Mouse (Mus musculus): ENCODE data around the gene Ppdpf.

Ppdpf gene

DNA sequence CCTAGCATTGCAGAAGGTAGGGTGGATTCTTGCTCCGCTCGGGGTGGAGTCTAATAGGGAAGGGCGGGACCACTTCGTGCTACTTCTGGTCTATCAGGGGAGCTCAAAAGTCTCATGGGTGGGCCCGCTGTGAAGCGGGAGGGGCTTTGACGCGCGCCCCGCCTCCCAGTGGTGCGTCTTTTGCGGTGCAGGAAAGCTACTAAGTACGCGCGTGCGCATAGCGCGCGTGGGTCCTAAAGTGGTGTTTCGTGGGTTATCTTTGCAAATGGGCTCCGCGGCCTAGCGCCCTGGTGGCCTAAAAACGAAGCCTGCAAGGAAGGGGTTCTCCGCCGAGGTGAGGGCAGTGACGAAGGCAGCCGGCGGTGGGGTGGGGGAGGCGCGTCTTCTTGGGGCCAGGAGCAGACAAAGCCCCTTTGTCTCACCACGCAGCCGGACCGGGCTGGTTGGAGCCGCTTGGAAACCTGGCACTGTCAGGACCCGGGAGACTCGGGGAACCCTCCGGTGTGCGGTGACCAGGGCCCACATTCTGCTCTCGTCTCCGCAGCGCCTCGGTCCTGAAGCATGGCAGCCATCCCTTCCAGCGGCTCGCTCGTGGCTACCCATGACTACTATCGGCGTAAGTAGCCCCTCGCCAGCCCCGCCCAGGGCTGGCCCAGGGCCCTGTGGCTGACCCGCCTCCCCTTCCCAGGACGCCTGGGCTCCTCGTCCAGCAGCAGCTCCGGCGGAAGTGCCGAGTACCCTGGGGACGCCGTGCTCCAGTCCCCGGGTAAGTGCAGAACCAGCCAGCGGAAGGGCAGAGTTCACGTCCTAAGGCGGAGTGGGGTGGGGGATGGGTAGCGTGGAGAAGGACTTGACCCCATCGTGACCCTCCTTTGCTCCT lies at the start of gene Ppdpf:
Ppdpf (plus strand) TSS at position 127 of the 880 bp plus-strand sequence.
- peak; percentile 76 for DNase-seq (ENCODE audit: low spot score)

DNA sequence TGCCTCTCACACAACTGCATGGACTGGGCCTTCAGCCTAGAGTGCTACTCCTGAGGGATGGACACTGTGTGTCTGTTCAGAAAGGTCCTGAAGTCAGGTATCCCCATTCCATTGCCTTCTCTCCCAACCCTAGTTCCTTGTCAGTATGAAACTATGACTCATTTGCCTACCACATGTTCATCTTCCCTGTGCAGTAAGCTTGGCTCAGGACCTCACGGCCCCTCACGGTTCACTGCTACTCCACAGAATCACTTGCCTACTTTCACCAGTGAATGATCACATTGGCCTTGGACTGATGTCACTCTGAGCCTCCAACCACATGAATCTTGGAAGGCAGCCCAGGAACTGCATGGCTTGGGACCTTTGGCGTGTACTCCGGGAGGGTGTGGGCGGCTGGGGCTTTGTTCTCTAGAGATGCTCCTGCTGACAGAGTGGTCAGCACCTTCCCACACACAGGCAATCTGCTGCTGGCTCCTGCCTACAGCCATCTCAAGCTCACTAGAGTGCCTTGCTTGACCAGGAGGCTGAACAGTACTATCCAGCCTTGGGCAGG lies 47.3 kb upstream of the Ppdpf start:
- DNase-seq (ENCODE audit: low spot score), result no peak

GRCm38 (mm10) chr2:181142703-181143135 lies 44.3 kb upstream of the Ppdpf start:
- DNase-seq (ENCODE audit: low spot score), result no peak

DNA sequence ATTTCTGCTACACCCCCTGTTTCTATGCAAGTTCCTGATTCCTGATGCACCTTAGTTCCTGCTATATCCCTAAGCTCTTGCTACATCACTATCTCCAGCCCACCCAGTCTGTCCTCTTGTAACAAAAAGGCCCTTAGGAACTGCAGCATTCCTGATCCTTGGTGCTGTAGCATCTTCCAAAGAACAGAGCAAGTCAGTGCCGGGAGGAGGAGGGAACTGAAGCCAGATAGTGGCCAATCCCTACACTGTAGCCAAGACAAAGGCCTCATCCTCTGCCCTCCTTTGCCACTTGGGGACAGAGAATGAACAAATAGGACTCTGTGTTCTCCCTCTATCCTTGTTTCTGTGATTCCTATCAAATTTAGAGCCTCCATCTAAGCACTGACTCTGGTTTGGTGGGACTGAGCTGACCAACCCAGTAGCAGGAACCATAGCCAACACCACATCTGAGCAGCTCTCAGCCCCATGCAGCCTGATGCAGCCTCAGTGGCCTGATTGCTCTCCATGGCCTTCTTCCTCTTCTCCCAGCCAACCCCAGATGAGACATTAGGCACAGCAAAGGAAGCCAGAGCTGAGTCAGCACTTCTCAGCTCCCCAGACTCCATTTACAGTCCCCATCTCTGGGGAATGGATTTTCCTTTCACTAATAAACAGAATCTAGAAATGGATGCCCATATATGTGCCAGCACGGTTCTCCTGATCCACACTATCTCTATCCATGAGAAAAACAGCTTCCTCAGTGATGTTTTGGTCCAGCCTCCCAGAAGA lies 43.4 kb upstream of the Ppdpf start:
- no peak for DNase-seq (ENCODE audit: low spot score)

DNA sequence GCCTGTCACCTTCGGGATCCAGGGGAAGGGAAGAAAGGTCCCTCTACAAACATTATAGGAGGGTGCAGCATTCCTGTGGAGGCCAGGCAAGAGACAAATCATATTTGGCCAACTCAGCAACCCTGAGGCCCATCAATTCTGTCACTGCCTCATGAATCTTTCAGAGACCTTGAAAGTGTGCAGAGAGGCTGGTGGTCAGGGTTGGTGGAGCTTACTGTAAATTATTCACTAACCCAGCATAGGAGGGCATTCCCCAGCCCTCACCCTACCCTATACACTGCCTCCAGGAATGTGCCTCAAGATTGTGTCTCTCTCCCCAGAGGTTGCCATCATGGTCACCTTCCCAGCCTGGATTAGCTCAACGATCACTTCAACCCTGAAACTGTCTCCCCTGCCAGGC lies 42.4 kb upstream of the Ppdpf start:
- no peak for DNase-seq (ENCODE audit: low spot score)

DNA sequence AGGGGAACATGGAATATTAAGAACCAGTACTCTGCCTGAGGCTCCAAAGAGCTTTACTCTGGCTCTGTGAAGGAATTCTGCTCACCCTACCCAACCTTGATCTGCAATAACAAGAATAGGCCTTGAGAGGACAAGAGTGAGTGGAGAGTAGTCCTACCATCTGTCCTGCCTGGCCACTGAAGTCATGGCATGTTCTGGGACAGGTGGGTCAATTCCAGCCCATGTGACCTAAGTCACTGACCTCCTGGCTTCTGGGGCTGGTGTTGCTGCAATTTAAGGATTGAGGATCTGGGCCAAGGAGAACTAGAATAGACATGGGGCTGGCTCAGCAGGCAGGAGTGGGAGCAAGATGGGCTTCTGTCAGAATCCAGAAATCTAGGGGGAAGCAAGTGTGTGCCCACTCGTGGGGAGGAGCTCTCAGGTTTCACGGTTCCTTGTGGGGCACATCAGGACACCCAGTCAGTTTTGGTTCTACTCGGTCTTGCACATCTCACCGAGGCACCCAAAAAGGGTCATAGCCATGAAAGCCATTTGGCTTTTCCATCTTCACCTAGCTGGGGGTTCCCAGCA lies 40.0 kb upstream of the Ppdpf start:
- DNase-seq (ENCODE audit: low spot score), result no peak

DNA sequence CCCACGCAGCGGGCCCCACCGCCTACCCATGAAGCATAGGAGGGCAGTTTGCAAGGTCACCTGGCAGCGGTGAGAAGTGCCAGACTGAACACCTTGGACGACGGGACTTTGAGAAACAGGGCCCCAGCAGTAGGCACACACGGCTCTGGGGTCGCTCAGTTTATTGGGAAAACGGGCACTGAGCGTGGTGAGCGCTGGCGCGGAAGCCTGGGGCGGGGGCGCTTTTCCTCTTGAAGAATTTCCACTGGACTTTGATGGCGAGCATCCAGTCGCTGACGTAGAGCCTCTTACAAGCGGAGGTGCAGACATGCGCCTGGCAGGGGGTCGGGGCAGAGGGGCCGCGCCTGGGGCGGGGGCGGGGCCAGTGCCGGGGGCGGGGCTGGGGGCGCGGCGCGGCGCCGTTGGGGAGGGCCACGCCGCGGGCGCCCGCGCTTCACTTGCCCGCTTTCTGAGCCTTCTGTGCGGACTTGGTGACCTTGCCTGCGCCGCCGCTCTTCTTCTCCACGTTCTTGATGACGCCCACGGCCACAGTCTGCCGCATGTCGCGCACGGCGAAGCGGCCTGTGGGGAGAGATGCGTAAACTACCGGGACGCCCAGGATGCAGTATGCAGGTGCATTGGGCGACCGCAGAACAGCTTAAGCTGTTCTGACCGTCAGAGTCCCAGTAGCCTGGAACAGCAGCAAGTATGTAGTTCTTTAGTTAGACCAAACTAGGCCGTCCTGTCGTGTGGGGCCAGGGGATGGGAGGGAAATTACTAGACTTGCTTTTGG lies 39.3 kb upstream of the Ppdpf start:
- no peak for DNase-seq (ENCODE audit: low spot score)

GRCm38 (mm10) chr2:181148318-181148955 lies 38.6 kb upstream of the Ppdpf start:
- no peak for DNase-seq (ENCODE audit: low spot score)

DNA sequence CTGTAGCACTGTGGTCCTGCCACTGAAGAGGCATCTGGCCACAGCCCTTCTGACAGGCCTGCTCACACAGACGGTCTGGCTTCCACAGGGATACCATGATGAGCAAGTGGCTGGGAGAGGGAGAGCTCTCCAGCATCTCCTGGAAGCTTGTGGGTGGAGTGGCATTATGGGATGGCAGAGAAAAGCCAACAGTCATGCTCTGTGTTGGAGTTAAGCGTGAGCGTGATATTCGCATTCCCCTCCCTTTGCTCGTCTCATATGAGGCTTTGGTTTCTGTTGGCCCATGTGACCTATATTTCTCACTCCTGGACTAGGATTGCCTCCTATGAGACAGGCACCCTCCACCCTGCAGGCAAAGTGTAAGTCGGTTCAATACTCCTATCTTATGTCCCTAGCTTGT lies 36.8 kb upstream of the Ppdpf start:
- DNase-seq (ENCODE audit: low spot score), result no peak

DNA sequence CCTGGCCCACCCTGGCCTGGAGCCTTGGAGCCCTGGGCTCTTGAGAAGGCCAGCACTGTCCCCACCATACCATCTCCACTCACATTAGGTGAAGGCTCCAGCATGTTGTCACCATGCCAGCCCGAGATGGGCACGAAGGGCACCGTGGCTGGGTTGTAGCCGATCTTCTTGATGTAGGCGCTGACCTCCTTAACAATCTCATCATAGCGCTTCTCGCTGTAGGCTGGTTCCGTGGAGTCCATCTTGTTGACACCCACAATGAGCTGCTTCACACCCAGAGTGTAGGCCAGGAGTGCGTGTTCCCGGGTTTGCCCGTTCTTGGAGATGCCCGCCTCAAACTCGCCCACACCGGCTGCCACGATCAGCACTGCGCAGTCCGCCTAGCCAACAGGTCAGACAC lies 34.3 kb upstream of the Ppdpf start:
- DNase-seq (ENCODE audit: low spot score), result no peak

- DNase-seq (ENCODE audit: low spot score), result no peak
These were observed 33.9 kb upstream of the Ppdpf start for GRCm38 (mm10) chr2:181153131-181153530.

- DNase-seq (ENCODE audit: low spot score), result no peak
These were observed 33.2 kb upstream of the Ppdpf start for GRCm38 (mm10) chr2:181153837-181154236.

DNA sequence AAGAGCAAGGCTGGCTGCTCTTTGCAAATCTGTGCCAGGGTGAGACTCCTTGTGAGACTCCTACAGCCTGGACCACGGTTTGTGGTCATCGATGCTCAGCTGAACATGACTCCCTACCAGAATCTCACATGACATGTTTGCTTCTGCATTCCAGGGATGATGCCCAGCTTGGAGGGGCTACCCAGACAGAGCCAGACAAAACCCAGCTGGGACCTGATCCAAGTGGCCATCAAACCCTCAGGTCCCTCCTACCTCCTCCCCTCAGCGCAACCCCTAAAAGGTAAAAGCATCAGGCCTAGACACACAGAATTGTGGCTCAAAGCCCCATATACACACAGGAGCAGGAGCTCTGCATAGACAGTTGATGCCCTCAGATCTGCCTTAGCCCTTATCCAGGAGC lies 32.7 kb upstream of the Ppdpf start:
- DNase-seq (ENCODE audit: low spot score), result no peak

DNA sequence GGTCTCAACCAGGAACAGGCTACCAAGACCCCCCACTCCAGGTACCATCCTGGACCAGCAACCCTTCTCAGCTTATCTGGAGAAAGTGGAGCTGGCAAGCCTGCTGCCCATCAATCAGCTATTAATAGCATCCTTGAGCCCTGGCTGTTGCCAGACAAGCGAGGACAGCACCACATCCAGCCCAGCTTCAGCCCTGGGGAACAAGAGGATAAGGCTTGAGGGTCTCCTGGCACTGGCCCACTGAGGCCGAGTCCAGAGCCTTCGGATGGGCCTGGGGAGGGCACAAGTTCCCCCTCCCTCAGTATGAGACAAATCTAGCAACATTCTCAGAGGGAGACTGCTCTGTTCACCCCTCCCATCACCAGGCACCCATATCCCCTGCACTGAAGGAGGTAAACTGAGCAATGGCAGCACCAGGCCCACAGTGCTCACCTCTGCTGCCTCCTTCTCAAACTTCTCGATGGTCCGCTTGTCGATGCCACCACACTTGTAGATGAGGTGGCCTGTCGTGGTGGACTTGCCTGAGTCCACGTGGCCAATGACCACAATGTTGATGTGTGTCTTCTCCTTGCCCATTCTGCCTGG lies 32.1 kb upstream of the Ppdpf start:
- DNase-seq (ENCODE audit: low spot score), result no peak

DNA sequence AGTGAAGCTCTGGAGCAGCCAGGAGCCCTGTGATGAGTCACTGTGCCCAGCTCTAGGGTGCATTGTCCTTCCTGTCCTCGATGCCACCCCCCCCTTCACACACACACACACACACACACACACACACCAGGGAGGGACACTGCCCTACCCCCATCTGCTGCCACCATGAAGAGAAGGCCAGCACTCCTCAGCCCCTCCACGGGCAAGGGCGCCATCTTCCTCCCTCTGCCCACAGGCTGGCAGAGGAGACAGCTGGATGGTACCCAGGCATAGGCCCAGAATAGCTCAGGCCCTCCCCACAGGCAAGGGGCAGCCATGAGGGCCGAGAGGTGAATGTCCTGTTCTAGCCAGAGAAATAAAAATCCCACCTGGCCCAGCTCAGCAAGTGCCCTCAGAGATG lies 31.2 kb upstream of the Ppdpf start:
- no peak for DNase-seq (ENCODE audit: low spot score)

- DNase-seq (ENCODE audit: low spot score), result no peak
These were observed 30.6 kb upstream of the Ppdpf start, which contains the start of gene Eef1a2 for GRCm38 (mm10) chr2:181156248-181157121. Eef1a2 (minus strand) TSS chr2:181157014.

- no peak for DNase-seq (ENCODE audit: low spot score)
These were observed 29.9 kb upstream of the Ppdpf start for GRCm38 (mm10) chr2:181157180-181157579.

- no peak for DNase-seq (ENCODE audit: low spot score)
These were observed 29.2 kb upstream of the Ppdpf start for GRCm38 (mm10) chr2:181157716-181158302.

- DNase-seq (ENCODE audit: low spot score), result no peak
These were observed 28.6 kb upstream of the Ppdpf start for GRCm38 (mm10) chr2:181158471-181158870.
